Mouse (Mus musculus) lung, postnatal 0 days (tissue): ENCODE data around the gene Eef1a1.

Experiments
- CTCF ChIP-seq: IDR thresholded peaks from 2 replicates; pipeline ENCODE4 v1.5.1; 2016; ENCODE audit warnings: antibody characterized with exemption, mild to moderate bottlenecking
- EP300 ChIP-seq: IDR thresholded peaks from 2 replicates; pipeline ENCODE4 v1.6.1; 2016; ENCODE audit warnings: antibody characterized with exemption, mild to moderate bottlenecking, control low read depth

DNA sequence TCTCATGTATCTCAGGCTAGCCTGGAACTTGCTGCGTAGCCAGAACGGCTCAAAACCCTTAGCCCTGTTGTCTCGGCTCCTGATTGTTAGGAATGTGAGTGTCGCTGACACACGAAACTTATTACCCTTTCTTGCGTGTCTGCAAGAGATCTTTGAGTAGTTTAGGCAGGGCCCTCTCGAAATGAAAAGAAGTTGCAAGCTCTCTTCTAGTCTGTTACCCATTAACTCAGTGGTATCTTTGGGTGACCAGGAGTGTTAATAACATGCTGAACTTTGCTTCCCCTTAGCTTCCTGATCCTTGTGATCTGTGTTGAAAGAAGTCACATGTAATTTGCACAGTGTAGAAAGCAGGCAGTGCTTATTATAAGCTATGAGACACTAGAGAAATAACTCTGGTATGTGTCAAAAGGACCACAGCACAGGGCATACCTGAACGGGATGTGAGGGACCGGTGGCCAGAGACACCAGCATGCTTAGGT, 43.4 kb upstream of the Eef1a1 start:
- no peak for TF ChIP-seq CTCF
- TF ChIP-seq EP300, result peak; percentile 71; the same call in 1 of the 2 replicates
